In genomic region chr2:173106889-173107785, GRCm38 (mm10) we compare ENCODE assay signal across 8 mouse cellular contexts. TPM values are rescaled to one million over a fixed set of nuclear protein-coding genes. Genes with fewer than 3 reads are reported as not detected.
DNase-seq lines count a peak whose midpoint lies in the region; ATAC-seq and TF ChIP-seq lines count a peak whose summit lies in the region.

No protein-coding gene starts in this region.

- no peaks in the 10 kb centered on the region for H3K9me3 ChIP-seq in intestine, postnatal 0 days (ENCODE audit: control insufficient read depth)
- H3K9me3 ChIP-seq in midbrain, embryonic 12.5 days: no peaks in the 10 kb centered on the region

- DNase-seq in 3T3-L1 (ENCODE audit: low read depth, low spot score): peak; percentile 84
- peak; percentile 61 for DNase-seq in adrenal gland, adult 2 months
- DNase-seq in embryo, embryonic 11 days: peak; percentile 80
- DNase-seq in heart, adult 2 months: peak; percentile 45 to 53
- DNase-seq in left cerebral cortex, postnatal 4 days: peak; percentile 55
- peak; percentile 36 to 61 for DNase-seq in spleen, postnatal 10 days (ENCODE audit: low spot score in 2 of 2)

- peak overlapping the region; percentile 18; the same call in 1 of the 2 replicates for H3K4me2 ChIP-seq in intestine, postnatal 0 days (replicated peaks; ENCODE audit: low read depth)
- H3K4me2 ChIP-seq in midbrain, embryonic 12.5 days (replicated peaks): no peak overlapping the region

- TF ChIP-seq CTCF in heart, adult 2 months (IDR thresholded peaks at IDR 0.05): peak; percentile 95
- TF ChIP-seq CTCF in intestine, postnatal 0 days (IDR thresholded peaks at IDR 0.05; ENCODE audit: low read depth): peak; percentile 90

- intact Hi-C loops in heart, adult 2 months (cut with DNase I): loop anchor here (1.0 kb wide), 3 partner anchors 77 to 455 kb away; no protein-coding TSS in a partner anchor
- intact Hi-C loops in left cerebral cortex, postnatal 4 days (cut with DNase I): loop anchor here (1.0 to 2.0 kb wide), 2 partner anchors 76 to 456 kb away; no protein-coding TSS in a partner anchor

- no peaks in the 10 kb centered on the region for H3K4me1 ChIP-seq in heart, adult 2 months (ENCODE audit: control insufficient read depth, insufficient read depth, low read length)
- 0 out of 2 replicates have a peak, but pooled peaks cover 3% of the 10 kb centered on the region for H3K4me1 ChIP-seq in intestine, postnatal 0 days (replicated peaks; ENCODE audit: control insufficient read depth, insufficient read depth, low read length)
- no peaks in the 10 kb centered on the region for H3K4me1 ChIP-seq in midbrain, embryonic 12.5 days

- no peak overlapping the region for H3K27ac ChIP-seq in heart, adult 2 months
- peak overlapping the region; percentile 68; the same call in 1 of the 2 replicates for H3K27ac ChIP-seq in intestine, postnatal 0 days (ENCODE audit: low read depth, low read length)
- no peak overlapping the region for H3K27ac ChIP-seq in midbrain, embryonic 12.5 days (replicated peaks)

- TF ChIP-seq POLR2A in heart, adult 2 months (IDR thresholded peaks at IDR 0.05; ENCODE audit: insufficient read depth, low read depth, low read length): no peak

- TF ChIP-seq EP300 in heart, adult 2 months (IDR thresholded peaks at IDR 0.05; ENCODE audit: insufficient read depth, low read depth, low read length): no peak

- H3K9ac ChIP-seq in heart, adult 2 months (ENCODE audit: low read depth, low read length): no peak overlapping the region
- peak overlapping the region; percentile 26; the same call in 1 of the 2 replicates for H3K9ac ChIP-seq in intestine, postnatal 0 days (ENCODE audit: low read depth, low read length)
- no peak overlapping the region for H3K9ac ChIP-seq in midbrain, embryonic 12.5 days (replicated peaks)

- H3K4me3 ChIP-seq in heart, adult 2 months: no peak overlapping the region; the same call in 1 of the 2 replicates
- no peak overlapping the region for H3K4me3 ChIP-seq in intestine, postnatal 0 days (ENCODE audit: low read depth, low read length)
- no peak overlapping the region for H3K4me3 ChIP-seq in midbrain, embryonic 12.5 days

- H3K79me2 ChIP-seq in heart, adult 2 months (replicated peaks; ENCODE audit: control insufficient read depth, insufficient read depth, low read length): no peaks in the 10 kb centered on the region

- no peaks in the 10 kb centered on the region for H3K36me3 ChIP-seq in heart, adult 2 months (ENCODE audit: control insufficient read depth, insufficient read depth, low read length)
- no peaks in the 10 kb centered on the region for H3K36me3 ChIP-seq in intestine, postnatal 0 days (ENCODE audit: control insufficient read depth, insufficient read depth)
- H3K36me3 ChIP-seq in midbrain, embryonic 12.5 days: no peaks in the 10 kb centered on the region

- H3K27me3 ChIP-seq in heart, adult 2 months (ENCODE audit: control insufficient read depth, insufficient read depth, low read length): no peaks in the 10 kb centered on the region
- H3K27me3 ChIP-seq in intestine, postnatal 0 days (replicated peaks; ENCODE audit: control insufficient read depth, insufficient read depth, low read length): no peaks in the 10 kb centered on the region
- peaks cover 22% of the 10 kb centered on the region for H3K27me3 ChIP-seq in midbrain, embryonic 12.5 days

- ATAC-seq in intestine, postnatal 0 days: peak; percentile 81
- peak; percentile 34; the same call in 1 of the 2 replicates for ATAC-seq in midbrain, embryonic 12.5 days (ENCODE audit: low FRiP score, low read depth)

- WGBS in heart, adult 2 months: 14% methylated on average over 14 of the region's 14 CpGs
- 11% methylated on average over 14 of the region's 14 CpGs for WGBS in intestine, postnatal 0 days
- WGBS in midbrain, embryonic 12.5 days: 18% methylated on average over 14 of the region's 14 CpGs

RNA-seq across cellular contexts. Expression of gene Ctcfl, which starts 12.2 kb away (rescaled TPM):
- under 1 TPM; 0.10 to 0.12 TPM for total RNA-seq in adrenal gland, adult 2 months (2021)
- polyA plus RNA-seq in adrenal gland, adult 2 months (2012; rRNA removed): not detected in 2 replicates
- under 1 TPM; 0.08 to 0.11 TPM for total RNA-seq in heart, adult 2 months (2021)
- polyA plus RNA-seq in heart, adult 2 months (2012; rRNA removed): 0.06 TPM in 1 of 2 replicates, not detected in the other
- polyA plus RNA-seq in intestine, postnatal 0 days (2015; fragmentation: Nextera tagmentation; extraction: Ambion mirVana): 0.82 and 1.0 TPM in 2 replicates
- not detected for total RNA-seq in left cerebral cortex, postnatal 4 days (2021)
- polyA plus RNA-seq in midbrain, embryonic 12.5 days (2016; fragmentation: Nextera tagmentation; extraction: Ambion mirVana): 0.07 TPM in 1 of 2 replicates, not detected in the other

RNA-seq across cellular contexts. Expression of gene Pck1, which starts 45.7 kb away (rescaled TPM):
- 1,000 to 10,000 TPM in 1 of 2 experiments, 100 to 1,000 TPM in 1; 919 to 1,359 TPM for total RNA-seq in adrenal gland, adult 2 months (2021)
- 84.6 and 134 TPM in 2 replicates for polyA plus RNA-seq in adrenal gland, adult 2 months (2012; rRNA removed)
- 10 to 100 TPM; 18.0 to 20.5 TPM for total RNA-seq in heart, adult 2 months (2021)
- 12.4 and 35.3 TPM in 2 replicates for polyA plus RNA-seq in heart, adult 2 months (2012; rRNA removed)
- 249 and 336 TPM in 2 replicates for polyA plus RNA-seq in intestine, postnatal 0 days (2015; fragmentation: Nextera tagmentation; extraction: Ambion mirVana)
- not detected for total RNA-seq in left cerebral cortex, postnatal 4 days (2021)
- polyA plus RNA-seq in midbrain, embryonic 12.5 days (2016; fragmentation: Nextera tagmentation; extraction: Ambion mirVana): not detected in 2 replicates

Comparison
In these comparisons a context has a peak if more than half of its experiments do, and no peak if none do; other contexts are left out.
1. RNA of gene Pck1, which starts 45.7 kb away (polyA plus RNA-seq): 249 to 336 TPM in intestine, postnatal 0 days, 84.6 to 134 TPM in adrenal gland, adult 2 months and 12.4 to 35.3 TPM in heart, adult 2 months; not detected in midbrain, embryonic 12.5 days; every median in the first group is over 10 times any median in the second.
2. Peak in every context shown above with its lines, with median percentiles within 50 percentile points of each other: DNase-seq.